Mouse (Mus musculus) urinary bladder, postnatal 4 days (tissue): ENCODE measurements at regions not wholly inside any gene's neighbourhood (a gene's known extent, or its start where the extent isn't known, plus 50 kb on each side); places are given as distances from the start of the nearest gene placed in this dataset.
A peak's percentile ranks its signal among the peaks of the same experiment; 100 is the strongest.

ENCODE experiments used
- DNase-seq, 2 experiments: peaks; one replicate each; pipeline ENCODE4 v3.0.0; 2021 to 2022; ENCODE audit warnings: low spot score in 2 of 2

GRCm38 (mm10) chr11:21478191-21478590, 93.8 kb upstream of the Wdpcp start:
- no peak for DNase-seq

GRCm38 (mm10) chr11:21470711-21471110, 99.7 kb upstream of the Ugp2 start:
- DNase-seq = no peak

DNA sequence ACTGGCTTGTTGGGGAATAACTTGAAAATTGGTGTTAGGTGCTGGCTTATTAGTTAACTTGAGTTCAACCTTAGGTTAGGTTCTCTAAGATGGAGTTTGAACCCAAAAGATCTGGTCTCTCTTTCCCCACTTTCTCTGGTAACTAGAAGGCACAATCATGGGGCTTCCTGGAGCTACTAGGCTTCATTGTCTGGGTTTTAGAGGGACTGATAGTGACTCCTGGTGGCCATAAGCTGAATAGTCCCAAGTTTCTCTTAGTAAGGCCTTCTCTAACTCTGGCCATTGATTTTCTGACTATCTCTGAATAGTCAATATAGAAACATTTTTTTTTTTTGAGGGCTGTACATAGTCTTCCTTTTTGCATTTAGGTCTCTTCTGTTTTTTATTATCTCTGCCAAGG, 97.5 kb upstream of the Ugp2 start:
- DNase-seq = no peak

DNA sequence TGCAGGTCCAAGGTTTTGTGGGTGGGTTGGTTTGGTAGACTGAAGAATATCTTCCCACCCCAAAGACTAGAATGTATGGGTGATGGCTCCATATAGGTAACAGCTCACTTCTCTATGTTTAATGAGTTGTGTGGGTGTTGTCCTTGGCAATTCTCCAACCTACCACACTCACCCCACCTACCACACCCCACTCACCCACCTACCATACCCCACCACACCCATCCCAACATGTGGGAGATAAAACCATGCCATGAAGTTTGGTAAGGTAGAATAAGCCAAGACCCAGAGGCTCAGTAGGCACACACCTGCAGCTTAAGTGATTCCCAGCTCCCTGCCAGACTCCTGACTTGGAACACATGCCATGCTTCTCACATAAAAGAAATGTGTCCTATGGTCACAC, 89.0 kb upstream of the Ugp2 start:
- no peak for DNase-seq

DNA sequence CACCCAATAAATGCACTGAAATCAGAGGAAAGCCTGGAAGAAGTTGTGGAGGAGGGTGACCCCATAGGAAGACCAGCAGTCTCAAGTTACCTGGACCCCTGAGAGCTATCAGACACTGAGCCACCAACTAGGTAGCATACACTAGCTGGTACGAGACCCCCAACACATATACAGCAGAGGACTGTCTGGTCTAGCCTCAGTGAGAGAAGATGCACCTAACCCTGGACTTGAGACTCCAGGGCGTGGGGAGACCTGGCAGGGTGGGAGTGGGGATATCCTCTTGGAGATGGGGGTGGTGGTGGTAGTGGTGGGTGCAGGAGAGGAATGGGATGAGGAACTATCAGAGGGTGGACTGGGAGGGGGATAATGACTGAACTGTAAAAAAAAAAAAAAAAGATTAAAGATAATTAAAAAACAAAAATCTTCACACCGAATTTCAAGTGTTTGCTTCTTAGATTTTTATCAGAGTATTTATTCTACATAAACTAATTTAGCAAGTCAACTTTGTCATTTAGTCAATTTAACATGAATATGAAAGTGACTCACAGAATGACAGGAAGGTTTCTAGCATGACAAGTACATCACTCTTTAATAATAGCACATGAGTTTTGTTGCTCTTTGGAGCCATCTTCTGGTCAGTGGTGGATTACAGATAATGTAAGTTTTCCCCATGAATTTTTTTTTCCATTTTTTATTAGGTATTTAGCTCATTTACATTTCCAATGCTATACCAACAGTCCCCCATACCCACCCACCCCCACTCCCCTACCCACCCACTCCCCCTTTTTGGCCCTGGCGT, 82.5 kb upstream of the Ugp2 start:
- DNase-seq = no peak

GRCm38 (mm10) chr11:21433726-21434125, 62.7 kb upstream of the Ugp2 start:
- no peak for DNase-seq

GRCm38 (mm10) chr11:21430021-21430420, 59.0 kb upstream of the Ugp2 start:
- no peak for DNase-seq

GRCm38 (mm10) chr11:21428749-21429148, 57.7 kb upstream of the Ugp2 start:
- DNase-seq = peak in 1 of 2 experiments; percentile 19

DNA sequence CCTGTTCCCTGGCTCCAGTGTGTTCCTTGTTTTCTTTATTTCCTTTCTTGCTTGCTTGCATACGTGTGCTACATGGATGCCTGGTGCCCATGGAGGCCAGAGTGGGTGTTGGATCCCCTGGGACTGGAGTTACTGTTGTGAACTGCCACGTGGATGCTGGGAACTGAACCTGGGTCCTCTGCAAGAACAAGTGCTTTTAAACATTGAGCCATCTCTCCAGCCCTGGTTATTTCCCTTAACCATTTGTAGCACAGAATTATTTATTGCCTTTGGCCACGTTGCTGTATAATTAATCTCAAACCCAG, 57.0 kb upstream of the Ugp2 start:
- no peak for DNase-seq

- DNase-seq = no peak
Measured at GRCm38 (mm10) chr11:21427291-21428012, 56.5 kb upstream of the Ugp2 start.

DNA sequence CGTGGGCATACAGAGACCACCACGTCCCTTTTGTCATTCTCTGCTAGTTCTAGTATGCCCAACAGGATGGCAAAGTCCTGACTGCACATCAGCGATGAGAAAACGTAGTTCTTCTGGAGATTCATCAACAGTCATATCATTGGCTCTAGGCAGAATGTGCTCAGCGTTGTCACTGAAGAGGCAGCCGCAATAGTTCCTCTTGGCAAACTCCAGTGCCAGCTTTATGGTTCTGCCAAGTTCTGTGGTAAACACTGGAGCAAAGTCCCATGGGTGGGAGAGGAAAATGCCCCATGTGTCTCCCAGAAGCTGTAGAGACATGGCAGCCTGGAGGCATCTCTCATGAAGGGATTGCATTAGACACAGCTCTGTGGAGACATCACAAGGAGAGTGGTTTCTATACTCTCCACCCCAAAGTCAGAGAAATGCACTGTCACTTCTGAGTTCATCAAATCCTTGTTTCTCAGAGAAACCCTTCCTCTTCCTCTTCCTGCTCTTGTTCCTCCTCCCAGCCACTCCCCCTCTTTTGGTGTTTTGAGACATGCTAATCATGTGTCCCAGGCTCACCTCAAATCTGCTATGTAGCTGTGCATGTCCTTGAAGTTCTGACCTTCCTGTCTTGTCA, 54.6 kb upstream of the Ugp2 start:
- DNase-seq = no peak

DNA sequence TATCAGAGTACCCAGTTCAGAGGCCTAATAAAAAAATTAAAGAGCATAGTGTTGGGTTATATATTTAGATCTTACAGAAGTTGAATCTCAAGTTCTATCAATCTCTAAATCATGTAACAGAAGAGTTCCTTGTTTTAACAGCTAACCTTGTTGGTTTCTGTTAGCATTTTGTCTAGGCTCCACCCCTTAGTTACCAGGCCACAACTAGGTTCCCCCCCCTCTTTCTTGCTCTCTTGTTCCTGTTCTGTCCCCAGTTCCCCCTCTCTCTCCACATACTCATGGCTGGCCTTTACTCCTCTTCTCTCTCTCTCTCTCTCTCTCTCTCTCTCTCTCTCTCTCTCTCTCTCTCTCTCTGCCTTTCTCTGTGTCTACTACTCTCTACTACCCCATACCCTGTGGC, 53.3 kb upstream of the Ugp2 start:
- no peak for DNase-seq

DNA sequence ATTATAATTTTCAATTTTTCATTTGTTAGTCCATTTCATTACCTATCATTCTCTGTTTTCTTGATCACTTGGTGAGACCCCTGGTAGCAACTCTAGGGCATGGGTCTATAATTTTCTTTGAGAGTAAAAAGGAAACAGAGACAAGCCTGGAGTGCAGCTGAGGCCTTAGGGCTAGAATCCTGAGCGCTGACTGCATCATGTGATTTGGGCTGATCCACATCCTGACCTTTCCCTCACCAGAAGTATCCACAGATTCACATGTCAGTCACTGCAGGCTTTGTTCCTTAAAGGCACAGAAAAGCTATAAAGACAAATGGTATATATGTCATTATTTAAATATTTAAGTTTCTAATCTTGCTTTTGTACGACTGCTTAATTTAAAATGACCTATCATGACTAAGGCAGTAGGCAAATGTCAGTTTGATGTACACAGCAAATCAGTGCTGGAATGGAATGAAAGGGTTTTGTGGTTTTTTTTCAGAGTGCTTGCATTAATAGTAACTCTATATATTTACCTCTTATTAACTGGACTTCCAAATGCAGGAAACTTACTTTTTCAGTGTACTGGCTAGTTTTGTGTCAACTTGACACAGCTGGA, 51.4 kb upstream of the Ugp2 start:
- DNase-seq = no peak
